Mouse (Mus musculus) monocyte, adult 2 months (primary cell): ENCODE data around the gene Abraxas1.
A peak's percentile ranks its signal among the peaks of the same experiment; 100 is the strongest.

Experiments used
- DNase-seq, 2 experiments: peaks; one replicate each; pipeline ENCODE4 v3.0.0; 2022; ENCODE audit warnings: low spot score in 2 of 2, low read depth in 1 of 2

Gene Abraxas1

GRCm38 (mm10) chr5:100825975-100826374 is 5.2 kb upstream of the Abraxas1 start:
- DNase-seq, result no peak

- no peak for DNase-seq
Measured at GRCm38 (mm10) chr5:100822826-100823225, 2.1 kb upstream of the Abraxas1 start.

- DNase-seq, result peak in 1 of 2 experiments; percentile 5
Measured at GRCm38 (mm10) chr5:100821375-100821774, 610 bp upstream of the Abraxas1 start.

- no peak for DNase-seq
Measured at GRCm38 (mm10) chr5:100819568-100820480, 941 bp downstream of the Abraxas1 start.

- no peak for DNase-seq
Measured at GRCm38 (mm10) chr5:100818341-100818740, 2.4 kb downstream of the Abraxas1 start.

- peak; percentile 59 to 60 for DNase-seq
Measured at GRCm38 (mm10) chr5:100798165-100798860, 22.5 kb downstream of the Abraxas1 start, which contains the start of the genes Helq and Mrps18c. Helq (minus strand) TSS chr5:100798598. Mrps18c (plus strand) TSS chr5:100798627.

- no peak for DNase-seq
Measured at GRCm38 (mm10) chr5:100794084-100794483, 26.7 kb downstream of the Abraxas1 start.

GRCm38 (mm10) chr5:100792261-100792660 is 28.5 kb downstream of the Abraxas1 start:
- no peak for DNase-seq

- DNase-seq, result no peak
Measured at GRCm38 (mm10) chr5:100787527-100787926, 33.2 kb downstream of the Abraxas1 start.

- DNase-seq, result no peak
Measured at GRCm38 (mm10) chr5:100779002-100779401, 41.8 kb downstream of the Abraxas1 start.

GRCm38 (mm10) chr5:100776900-100777299 is 43.9 kb downstream of the Abraxas1 start:
- DNase-seq, result no peak

GRCm38 (mm10) chr5:100775778-100776404 is 44.9 kb downstream of the Abraxas1 start:
- DNase-seq, result no peak

GRCm38 (mm10) chr5:100771575-100771974 is 49.2 kb downstream of the Abraxas1 start:
- DNase-seq, result no peak

GRCm38 (mm10) chr5:100766026-100766425 is 54.7 kb downstream of the Abraxas1 start:
- no peak for DNase-seq

- no peak for DNase-seq
Measured at GRCm38 (mm10) chr5:100761736-100762135, 59.0 kb downstream of the Abraxas1 start.

GRCm38 (mm10) chr5:100760049-100760663 is 60.6 kb downstream of the Abraxas1 start:
- DNase-seq, result no peak

GRCm38 (mm10) chr5:100758121-100758520 is 62.6 kb downstream of the Abraxas1 start:
- no peak for DNase-seq
